Comparison of ENCODE assay signal across 8 mouse cellular contexts in genomic region chr11:114850066-114850451, GRCm38 (mm10). TPM values are rescaled to one million over a fixed set of nuclear protein-coding genes. Genes with fewer than 3 reads are reported as not detected.
DNase-seq lines count a peak whose midpoint lies in the region; ATAC-seq lines count a peak whose summit lies in the region.

No protein-coding gene starts in this region.

- no peak; the same call in 1 of the 2 replicates for ATAC-seq in lung, embryonic 15.5 days (ENCODE audit: borderline replicate concordance, extremely low read depth, low FRiP score, low TSS enrichment)
- ATAC-seq in hindbrain, embryonic 15.5 days (ENCODE audit: low FRiP score, low read depth): no peak
- no peak for ATAC-seq in liver, embryonic 11.5 days (replicated peaks; ENCODE audit: low FRiP score)
- peak; percentile 23; the same call in 1 of the 2 replicates for ATAC-seq in stomach, embryonic 16.5 days (ENCODE audit: insufficient read depth, low FRiP score)

- peaks cover 11% of the 10 kb centered on the region; the same call in 1 of the 2 replicates for H3K27me3 ChIP-seq in lung, embryonic 15.5 days
- H3K27me3 ChIP-seq in hindbrain, embryonic 15.5 days: peaks cover 49% of the 10 kb centered on the region
- peaks cover 59% of the 10 kb centered on the region for H3K27me3 ChIP-seq in liver, embryonic 11.5 days (replicated peaks; ENCODE audit: control insufficient read depth, insufficient read depth, low read length)
- no peaks in the 10 kb centered on the region for H3K27me3 ChIP-seq in stomach, embryonic 16.5 days (ENCODE audit: control insufficient read depth, insufficient read depth, low read length)

- H3K9me3 ChIP-seq in lung, embryonic 15.5 days: no peaks in the 10 kb centered on the region
- H3K9me3 ChIP-seq in hindbrain, embryonic 15.5 days: no peaks in the 10 kb centered on the region
- H3K9me3 ChIP-seq in liver, embryonic 11.5 days (ENCODE audit: control insufficient read depth, low read length): no peaks in the 10 kb centered on the region
- no peaks in the 10 kb centered on the region for H3K9me3 ChIP-seq in stomach, embryonic 16.5 days (replicated peaks; ENCODE audit: control insufficient read depth, low read length)

- H3K4me2 ChIP-seq in lung, embryonic 15.5 days: peak overlapping the region; percentile 97
- H3K4me2 ChIP-seq in hindbrain, embryonic 15.5 days: peak overlapping the region; percentile 89
- H3K4me2 ChIP-seq in liver, embryonic 11.5 days: peak overlapping the region; percentile 91
- peak overlapping the region; percentile 89 for H3K4me2 ChIP-seq in stomach, embryonic 16.5 days (ENCODE audit: low read depth, low read length)

- no peak for DNase-seq in lung, postnatal 36 days
- DNase-seq in liver, embryonic 11.5 days (ENCODE audit: low spot score): no peak
- DNase-seq in layer of hippocampus, postnatal 10 days (ENCODE audit: low spot score in 2 of 2): no peak
- no peak for DNase-seq in gastrocnemius, adult 8-10 months (ENCODE audit: low spot score in 2 of 2)
- DNase-seq in layer of hippocampus, postnatal 25 days (ENCODE audit: extremely low spot score in 1 of 2, low spot score in 1 of 2): no peak

- peaks cover 28% of the 10 kb centered on the region for H3K4me1 ChIP-seq in lung, embryonic 15.5 days
- H3K4me1 ChIP-seq in hindbrain, embryonic 15.5 days (replicated peaks): peaks cover 30% of the 10 kb centered on the region
- H3K4me1 ChIP-seq in liver, embryonic 11.5 days (replicated peaks; ENCODE audit: control insufficient read depth, insufficient read depth, low read length): peaks cover 19% of the 10 kb centered on the region
- peaks cover 4% of the 10 kb centered on the region; the same call in 1 of the 2 replicates for H3K4me1 ChIP-seq in stomach, embryonic 16.5 days (ENCODE audit: control insufficient read depth, insufficient read depth, low read length)

- H3K9ac ChIP-seq in lung, embryonic 15.5 days: no peak overlapping the region
- no peak overlapping the region for H3K9ac ChIP-seq in hindbrain, embryonic 15.5 days
- no peak overlapping the region for H3K9ac ChIP-seq in liver, embryonic 11.5 days (ENCODE audit: low read depth, low read length)
- peak overlapping the region; percentile 87; the same call in 1 of the 2 replicates for H3K9ac ChIP-seq in stomach, embryonic 16.5 days (ENCODE audit: low read length)

- H3K27ac ChIP-seq in lung, embryonic 15.5 days: peak overlapping the region; percentile 94
- no peak overlapping the region for H3K27ac ChIP-seq in hindbrain, embryonic 15.5 days (replicated peaks)
- H3K27ac ChIP-seq in liver, embryonic 11.5 days (ENCODE audit: low read depth, low read length): no peak overlapping the region
- peak overlapping the region; percentile 90 for H3K27ac ChIP-seq in stomach, embryonic 16.5 days (ENCODE audit: low read length)

- 27% methylated on average over 5 of the region's 5 CpGs for WGBS in lung, embryonic 15.5 days
- 15% methylated on average over 5 of the region's 5 CpGs for WGBS in hindbrain, embryonic 15.5 days
- WGBS in liver, embryonic 11.5 days: 29% methylated on average over 5 of the region's 5 CpGs
- WGBS in stomach, embryonic 16.5 days: 30% methylated on average over 5 of the region's 5 CpGs

- H3K4me3 ChIP-seq in lung, embryonic 15.5 days: peak overlapping the region; percentile 62
- H3K4me3 ChIP-seq in hindbrain, embryonic 15.5 days: peak overlapping the region; percentile 54; the same call in 1 of the 2 replicates
- H3K4me3 ChIP-seq in liver, embryonic 11.5 days (ENCODE audit: low read depth, low read length): peak overlapping the region; percentile 62
- H3K4me3 ChIP-seq in stomach, embryonic 16.5 days (replicated peaks; ENCODE audit: low read length): peak overlapping the region; percentile 76

- no peaks in the 10 kb centered on the region for H3K36me3 ChIP-seq in lung, embryonic 15.5 days
- H3K36me3 ChIP-seq in hindbrain, embryonic 15.5 days: no peaks in the 10 kb centered on the region
- no peaks in the 10 kb centered on the region for H3K36me3 ChIP-seq in liver, embryonic 11.5 days (ENCODE audit: control insufficient read depth, insufficient read depth, low read length)
- no peaks in the 10 kb centered on the region for H3K36me3 ChIP-seq in stomach, embryonic 16.5 days (ENCODE audit: control insufficient read depth, insufficient read depth, low read length)

RNA-seq across cellular contexts. Expression of gene Gprc5c, which starts 0.9 kb away (rescaled TPM):
- 35.4 and 36.1 TPM in 2 replicates for polyA plus RNA-seq in lung, embryonic 15.5 days (2015; fragmentation: Nextera tagmentation; extraction: Ambion mirVana)
- polyA plus RNA-seq in hindbrain, embryonic 15.5 days (2015; fragmentation: Nextera tagmentation; extraction: Ambion mirVana): 8.5 and 11.6 TPM in 2 replicates
- 20.2 and 21.6 TPM in 2 replicates for polyA plus RNA-seq in liver, embryonic 11.5 days (2014; fragmentation: Nextera tagmentation; extraction: Ambion mirVana)
- polyA plus RNA-seq in stomach, embryonic 16.5 days (2015; fragmentation: Nextera tagmentation; extraction: Ambion mirVana): 23.0 and 23.7 TPM in 2 replicates
- total RNA-seq in layer of hippocampus, postnatal 10 days (2021): 1 to 10 TPM; 3.9 to 5.1 TPM
- total RNA-seq in gastrocnemius, adult 8-10 months (2022): 10 to 100 TPM; 31.9 to 49.5 (median 39.2) TPM
- total RNA-seq in layer of hippocampus, postnatal 25 days (2021): 1 to 10 TPM; 2.8 to 4.5 TPM

RNA-seq across cellular contexts. Expression of gene Cd300a, which starts 39.8 kb away (rescaled TPM):
- 1.2 and 1.4 TPM in 2 replicates for polyA plus RNA-seq in lung, embryonic 15.5 days (2015; fragmentation: Nextera tagmentation; extraction: Ambion mirVana)
- polyA plus RNA-seq in hindbrain, embryonic 15.5 days (2015; fragmentation: Nextera tagmentation; extraction: Ambion mirVana): 1.4 and 1.7 TPM in 2 replicates
- polyA plus RNA-seq in liver, embryonic 11.5 days (2014; fragmentation: Nextera tagmentation; extraction: Ambion mirVana): 4.1 and 5.4 TPM in 2 replicates
- 2.3 and 2.5 TPM in 2 replicates for polyA plus RNA-seq in stomach, embryonic 16.5 days (2015; fragmentation: Nextera tagmentation; extraction: Ambion mirVana)
- total RNA-seq in layer of hippocampus, postnatal 10 days (2021): under 1 TPM; 0.62 TPM
- total RNA-seq in gastrocnemius, adult 8-10 months (2022): under 1 TPM; 0.29 to 0.54 (median 0.34) TPM
- under 1 TPM; 0.37 to 0.52 TPM for total RNA-seq in layer of hippocampus, postnatal 25 days (2021)

RNA-seq across cellular contexts. Expression of gene Gpr142, which starts 51.3 kb away (rescaled TPM):
- polyA plus RNA-seq in lung, embryonic 15.5 days (2015; fragmentation: Nextera tagmentation; extraction: Ambion mirVana): not detected in 2 replicates
- polyA plus RNA-seq in hindbrain, embryonic 15.5 days (2015; fragmentation: Nextera tagmentation; extraction: Ambion mirVana): not detected in 2 replicates
- not detected in 2 replicates for polyA plus RNA-seq in liver, embryonic 11.5 days (2014; fragmentation: Nextera tagmentation; extraction: Ambion mirVana)
- 0.36 and 0.41 TPM in 2 replicates for polyA plus RNA-seq in stomach, embryonic 16.5 days (2015; fragmentation: Nextera tagmentation; extraction: Ambion mirVana)
- total RNA-seq in layer of hippocampus, postnatal 10 days (2021): not detected
- not detected for total RNA-seq in gastrocnemius, adult 8-10 months (2022)
- total RNA-seq in layer of hippocampus, postnatal 25 days (2021): not detected

RNA-seq across cellular contexts. Expression of gene Btbd17, which starts 54.3 kb away (rescaled TPM):
- polyA plus RNA-seq in lung, embryonic 15.5 days (2015; fragmentation: Nextera tagmentation; extraction: Ambion mirVana): 0.71 and 1.1 TPM in 2 replicates
- polyA plus RNA-seq in hindbrain, embryonic 15.5 days (2015; fragmentation: Nextera tagmentation; extraction: Ambion mirVana): 26.0 and 26.4 TPM in 2 replicates
- 0.10 and 0.43 TPM in 2 replicates for polyA plus RNA-seq in liver, embryonic 11.5 days (2014; fragmentation: Nextera tagmentation; extraction: Ambion mirVana)
- polyA plus RNA-seq in stomach, embryonic 16.5 days (2015; fragmentation: Nextera tagmentation; extraction: Ambion mirVana): 0.65 and 1.3 TPM in 2 replicates
- total RNA-seq in layer of hippocampus, postnatal 10 days (2021): 10 to 100 TPM; 30.4 to 32.9 TPM
- not detected for total RNA-seq in gastrocnemius, adult 8-10 months (2022)
- total RNA-seq in layer of hippocampus, postnatal 25 days (2021): 10 to 100 TPM; 27.8 to 30.9 TPM

Comparison
In these comparisons a context has a peak if more than half of its experiments do, and no peak if none do; other contexts are left out.
1. H3K27ac ChIP-seq: peak in lung, embryonic 15.5 days (single experiment) and stomach, embryonic 16.5 days (single experiment); none in hindbrain, embryonic 15.5 days (single experiment) and liver, embryonic 11.5 days (single experiment).
2. Peak in every context shown above with its lines, with median percentiles within 50 percentile points of each other: H3K4me2 ChIP-seq and H3K4me3 ChIP-seq.